Mouse (Mus musculus): Measurements from ENCODE around the gene Mapk3. TPM values are rescaled to one million over a fixed set of nuclear protein-coding genes. Genes with fewer than 3 reads are reported as not detected.

Gene Mapk3
- polyA plus RNA-seq, 1 experiment from 2014 or later, result 99.7 TPM

DNA sequence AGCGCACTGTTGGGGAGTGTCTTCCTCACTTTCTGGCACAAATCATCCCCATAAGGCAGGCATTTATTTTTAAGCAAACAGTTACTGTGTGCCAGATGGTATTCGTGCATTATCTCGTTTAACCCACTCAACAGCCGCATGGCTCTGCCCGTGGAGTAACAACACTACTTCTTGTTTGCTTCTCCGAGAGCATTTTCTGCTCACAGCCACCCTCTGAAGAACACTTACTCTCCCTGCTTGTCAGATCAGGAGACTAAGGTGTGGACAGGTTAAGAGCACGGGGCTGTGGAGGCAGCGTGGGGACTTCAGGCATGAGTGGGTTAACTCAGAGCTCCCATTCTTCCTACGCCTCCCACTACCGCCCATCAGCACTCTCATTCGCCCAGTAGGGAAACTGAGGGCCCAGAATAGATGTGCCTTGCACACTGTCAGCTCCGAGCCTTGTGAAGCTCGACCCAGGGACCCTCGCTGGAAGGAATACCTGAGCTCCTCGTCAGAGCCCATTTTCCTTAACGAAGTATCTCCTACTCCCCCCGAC, 3.1 kb downstream of the Mapk3 start:
- Histone ChIP-seq H3K9ac (ENCODE audit: low read length) (peak overlapping the region; percentile 6; the same call in 1 of the 2 replicates), H3K36me3 (ENCODE audit: control insufficient read depth, insufficient read depth, low read length) (peaks cover 54% of the 10 kb centered on the region), H3K4me2 (ENCODE audit: low read length) (peak overlapping the region; percentile 23), H3K27me3 (replicated peaks; ENCODE audit: control insufficient read depth, insufficient read depth, low read length) (no peaks in the 10 kb centered on the region), H3K27ac (ENCODE audit: low read depth, low read length) (peak overlapping the region; percentile 75), H3K4me1 (ENCODE audit: control insufficient read depth, insufficient read depth, low read length) (peaks cover 14% of the 10 kb centered on the region), H3K9me3 (replicated peaks; ENCODE audit: control insufficient read depth, low read length) (no peaks in the 10 kb centered on the region), H3K4me3 (ENCODE audit: low read depth, low read length) (no peak overlapping the region)
- DNase-seq (ENCODE audit: low spot score) (peak; percentile 40), ATAC-seq (no peak)
- WGBS, result 57% methylated on average over 17 of the region's 17 CpGs

GRCm38 (mm10) chr7:126765540-126765939, 6.1 kb downstream of the Mapk3 start:
- 91% methylated on average over 9 of the region's 9 CpGs for WGBS
- Histone ChIP-seq H3K27ac (ENCODE audit: low read depth, low read length) (no peak overlapping the region), H3K4me3 (ENCODE audit: low read depth, low read length) (no peak overlapping the region), H3K27me3 (replicated peaks; ENCODE audit: control insufficient read depth, insufficient read depth, low read length) (no peaks in the 10 kb centered on the region), H3K9me3 (replicated peaks; ENCODE audit: control insufficient read depth, low read length) (no peaks in the 10 kb centered on the region), H3K36me3 (ENCODE audit: control insufficient read depth, insufficient read depth, low read length) (peaks cover 84% of the 10 kb centered on the region), H3K9ac (ENCODE audit: low read length) (no peak overlapping the region), H3K4me2 (ENCODE audit: low read length) (no peak overlapping the region), H3K4me1 (ENCODE audit: control insufficient read depth, insufficient read depth, low read length) (peaks cover 12% of the 10 kb centered on the region)
- DNase-seq (ENCODE audit: low spot score) (no peak), ATAC-seq (no peak)

GRCm38 (mm10) chr7:126766201-126766600, 6.8 kb downstream of the Mapk3 start, which contains the start of gene Gdpd3:
Gene Gdpd3, plus strand, starts transcription at chr7:126766334.
- WGBS, result 89% methylated on average over 16 of the region's 16 CpGs
- Histone ChIP-seq H3K4me2 (ENCODE audit: low read length) (no peak within 1 kb of the TSS), H3K4me3 (ENCODE audit: low read depth, low read length) (no peak within 1 kb of the TSS), H3K27ac (ENCODE audit: low read depth, low read length) (no peak within 1 kb of the TSS), H3K9me3 (replicated peaks; ENCODE audit: control insufficient read depth, low read length) (no peaks in the 10 kb centered on the region), H3K4me1 (ENCODE audit: control insufficient read depth, insufficient read depth, low read length) (peaks cover 6% of the 10 kb centered on the region), H3K9ac (ENCODE audit: low read length) (no peak within 1 kb of the TSS), H3K36me3 (ENCODE audit: control insufficient read depth, insufficient read depth, low read length) (peaks cover 91% of the 10 kb centered on the region), H3K27me3 (replicated peaks; ENCODE audit: control insufficient read depth, insufficient read depth, low read length) (no peaks in the 10 kb centered on the region)
- DNase-seq (ENCODE audit: low spot score) (no peak), ATAC-seq (no peak)

DNA sequence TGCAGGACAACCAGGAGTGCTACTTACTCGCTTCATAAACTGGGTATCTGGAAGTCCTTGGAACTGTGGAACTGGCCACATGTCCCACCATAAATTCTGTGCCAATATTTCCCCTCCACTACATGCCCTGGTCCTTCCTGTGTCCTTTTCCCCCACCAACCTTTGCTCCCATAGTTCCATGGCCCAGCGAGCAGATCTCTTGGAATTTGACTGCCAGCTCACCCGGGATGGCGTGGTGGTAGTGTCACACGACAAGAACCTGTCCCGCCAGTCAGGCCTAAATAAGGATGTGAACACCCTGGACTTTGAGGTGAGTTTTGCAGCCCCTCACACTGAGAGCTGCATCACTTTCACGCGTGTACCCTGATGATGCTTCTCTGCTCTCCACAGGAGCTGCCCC, 7.6 kb downstream of the Mapk3 start:
- peaks cover 86% of the 10 kb centered on the region for H3K36me3 ChIP-seq (ENCODE audit: control insufficient read depth, insufficient read depth, low read length)
- H3K9ac ChIP-seq (ENCODE audit: low read length), result no peak overlapping the region
- H3K4me2 ChIP-seq (ENCODE audit: low read length), result no peak overlapping the region
- no peaks in the 10 kb centered on the region for H3K9me3 ChIP-seq (replicated peaks; ENCODE audit: control insufficient read depth, low read length)
- no peaks in the 10 kb centered on the region for H3K27me3 ChIP-seq (replicated peaks; ENCODE audit: control insufficient read depth, insufficient read depth, low read length)
- no peak overlapping the region for H3K4me3 ChIP-seq (ENCODE audit: low read depth, low read length)
- WGBS, result 95% methylated on average over 8 of the region's 8 CpGs
- no peak overlapping the region for H3K27ac ChIP-seq (ENCODE audit: low read depth, low read length)
- DNase-seq (ENCODE audit: low spot score), result no peak
- H3K4me1 ChIP-seq (ENCODE audit: control insufficient read depth, insufficient read depth, low read length), result no peaks in the 10 kb centered on the region
- ATAC-seq, result no peak

DNA sequence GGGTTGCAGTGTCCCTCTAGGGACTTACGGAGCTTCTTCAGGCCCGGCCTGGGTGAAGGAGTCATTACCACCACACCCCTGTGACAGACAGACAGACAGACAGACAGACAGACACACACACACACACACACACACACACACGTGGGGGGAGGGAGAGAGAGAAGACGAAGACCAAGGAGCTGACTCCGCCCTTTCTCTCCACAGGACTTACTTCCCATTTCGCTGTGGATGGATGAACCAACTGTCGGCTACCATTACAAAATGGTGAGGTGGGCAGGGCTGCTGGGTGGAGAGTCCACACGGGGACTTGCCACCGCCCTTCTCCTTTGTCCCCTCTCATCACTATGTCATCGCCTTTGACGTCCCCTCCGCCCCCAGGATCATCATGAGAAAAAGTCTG, 11.4 kb downstream of the Mapk3 start:
- Histone ChIP-seq H3K9ac (ENCODE audit: low read length) (no peak overlapping the region), H3K36me3 (ENCODE audit: control insufficient read depth, insufficient read depth, low read length) (peaks cover 69% of the 10 kb centered on the region), H3K4me2 (ENCODE audit: low read length) (no peak overlapping the region), H3K27me3 (replicated peaks; ENCODE audit: control insufficient read depth, insufficient read depth, low read length) (no peaks in the 10 kb centered on the region), H3K9me3 (replicated peaks; ENCODE audit: control insufficient read depth, low read length) (no peaks in the 10 kb centered on the region), H3K27ac (ENCODE audit: low read depth, low read length) (no peak overlapping the region), H3K4me3 (ENCODE audit: low read depth, low read length) (no peak overlapping the region), H3K4me1 (ENCODE audit: control insufficient read depth, insufficient read depth, low read length) (no peaks in the 10 kb centered on the region)
- DNase-seq (ENCODE audit: low spot score), result no peak
- WGBS, result 85% methylated on average over 12 of the region's 12 CpGs
- no peak for ATAC-seq

- Histone ChIP-seq H3K9ac (ENCODE audit: low read length) (no peak overlapping the region), H3K9me3 (replicated peaks; ENCODE audit: control insufficient read depth, low read length) (no peaks in the 10 kb centered on the region), H3K27me3 (replicated peaks; ENCODE audit: control insufficient read depth, insufficient read depth, low read length) (no peaks in the 10 kb centered on the region), H3K4me1 (ENCODE audit: control insufficient read depth, insufficient read depth, low read length) (peaks cover 17% of the 10 kb centered on the region), H3K36me3 (ENCODE audit: control insufficient read depth, insufficient read depth, low read length) (peaks cover 48% of the 10 kb centered on the region), H3K27ac (ENCODE audit: low read depth, low read length) (no peak overlapping the region), H3K4me3 (ENCODE audit: low read depth, low read length) (no peak overlapping the region), H3K4me2 (ENCODE audit: low read length) (no peak overlapping the region)
- DNase-seq (ENCODE audit: low spot score) (no peak), ATAC-seq (no peak)
- 83% methylated on average over 2 of the region's 2 CpGs for WGBS
Measured at GRCm38 (mm10) chr7:126773351-126773750, 13.9 kb downstream of the Mapk3 start.

DNA sequence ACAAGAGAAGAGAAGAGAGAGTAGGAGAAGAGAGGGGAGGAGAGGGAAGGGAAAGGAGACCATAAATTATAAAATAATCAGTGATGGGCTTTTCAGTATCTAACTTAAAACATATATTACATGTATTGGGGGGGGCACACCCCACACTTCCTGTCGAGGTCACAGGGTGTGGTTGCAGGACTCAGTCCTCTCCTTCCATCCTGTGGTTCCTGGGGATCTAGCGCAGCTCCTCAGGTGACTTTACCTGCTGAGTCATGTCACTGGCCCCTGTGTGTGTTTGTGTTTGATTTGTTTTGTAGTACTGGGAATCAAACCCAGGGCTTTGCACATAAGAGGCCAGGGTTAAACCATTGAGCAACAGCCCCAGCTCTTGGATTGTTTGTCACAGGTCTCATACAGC, 15.1 kb downstream of the Mapk3 start:
- no peaks in the 10 kb centered on the region for H3K27me3 ChIP-seq (replicated peaks; ENCODE audit: control insufficient read depth, insufficient read depth, low read length)
- H3K9ac ChIP-seq (ENCODE audit: low read length), result no peak overlapping the region
- H3K27ac ChIP-seq (ENCODE audit: low read depth, low read length), result no peak overlapping the region
- H3K4me2 ChIP-seq (ENCODE audit: low read length), result no peak overlapping the region
- peaks cover 43% of the 10 kb centered on the region for H3K36me3 ChIP-seq (ENCODE audit: control insufficient read depth, insufficient read depth, low read length)
- DNase-seq (ENCODE audit: low spot score) (no peak), ATAC-seq (no peak)
- no peak overlapping the region for H3K4me3 ChIP-seq (ENCODE audit: low read depth, low read length)
- H3K9me3 ChIP-seq (replicated peaks; ENCODE audit: control insufficient read depth, low read length), result no peaks in the 10 kb centered on the region
- 92% methylated on average over 2 of the region's 2 CpGs for WGBS
- H3K4me1 ChIP-seq (ENCODE audit: control insufficient read depth, insufficient read depth, low read length), result peaks cover 17% of the 10 kb centered on the region

GRCm38 (mm10) chr7:126775185-126775977, 16.0 kb downstream of the Mapk3 start:
- Histone ChIP-seq H3K36me3 (ENCODE audit: control insufficient read depth, insufficient read depth, low read length) (peaks cover 34% of the 10 kb centered on the region), H3K27ac (ENCODE audit: low read depth, low read length) (no peak overlapping the region), H3K9me3 (replicated peaks; ENCODE audit: control insufficient read depth, low read length) (no peaks in the 10 kb centered on the region), H3K27me3 (replicated peaks; ENCODE audit: control insufficient read depth, insufficient read depth, low read length) (no peaks in the 10 kb centered on the region), H3K9ac (ENCODE audit: low read length) (no peak overlapping the region; the same call in 1 of the 2 replicates), H3K4me1 (ENCODE audit: control insufficient read depth, insufficient read depth, low read length) (peaks cover 24% of the 10 kb centered on the region), H3K4me2 (ENCODE audit: low read length) (no peak overlapping the region), H3K4me3 (ENCODE audit: low read depth, low read length) (no peak overlapping the region)
- ATAC-seq (no peak), DNase-seq (ENCODE audit: low spot score) (no peak)
- 84% methylated on average over 10 of the region's 10 CpGs for WGBS

- Histone ChIP-seq H3K9ac (ENCODE audit: low read length) (peak overlapping the region; percentile 94; the same call in 1 of the 2 replicates), H3K27ac (ENCODE audit: low read depth, low read length) (no peak overlapping the region; the same call in 1 of the 2 replicates), H3K4me3 (ENCODE audit: low read depth, low read length) (no peak overlapping the region), H3K36me3 (ENCODE audit: control insufficient read depth, insufficient read depth, low read length) (peaks cover 29% of the 10 kb centered on the region), H3K9me3 (replicated peaks; ENCODE audit: control insufficient read depth, low read length) (no peaks in the 10 kb centered on the region), H3K27me3 (replicated peaks; ENCODE audit: control insufficient read depth, insufficient read depth, low read length) (no peaks in the 10 kb centered on the region), H3K4me2 (ENCODE audit: low read length) (peak overlapping the region; percentile 95), H3K4me1 (ENCODE audit: control insufficient read depth, insufficient read depth, low read length) (peaks cover 26% of the 10 kb centered on the region)
- DNase-seq (ENCODE audit: low spot score) (no peak), ATAC-seq (no peak)
- WGBS, result 75% methylated on average over 3 of the region's 3 CpGs
Measured at GRCm38 (mm10) chr7:126775978-126776234, 16.5 kb downstream of the Mapk3 start.
